Mouse (Mus musculus) neural tube, embryonic 15.5 days (tissue): ENCODE results near the gene Nphs1. TPM values are rescaled to one million over a fixed set of nuclear protein-coding genes. Genes with fewer than 3 reads are reported as not detected.
"Not testable (repeated sequence)": the region's sequence is repeated elsewhere in the genome, so short reads cannot be mapped to it uniquely, and the experiment has no call there.

ENCODE experiments used
- ATAC-seq: fragments of 200-750 bp; cut with Nextera tagmentation; 2 replicates; pipeline ENCODE4 v1.8.0; 2017; ENCODE audit warnings: mild to moderate bottlenecking, moderate TSS enrichment, moderate library complexity; ENCODE audit not compliant: low FRiP score
- H3K27ac ChIP-seq: fragments of 300-500 bp; sonication (generic); replicated peaks from 2 replicates; pipeline ENCODE4 v1.5.1; 2015; ENCODE audit warnings: mild to moderate bottlenecking, inconsistent platforms
- H3K27me3 ChIP-seq: fragments of 300-500 bp; sonication (generic); replicated peaks from 2 replicates; pipeline ENCODE4 v1.6.1; 2015; ENCODE audit warnings: inconsistent platforms
- H3K36me3 ChIP-seq: fragments of 300-500 bp; sonication (generic); 2 replicates; pipeline ENCODE4 v1.6.1; 2015; ENCODE audit warnings: inconsistent platforms
- H3K4me1 ChIP-seq: fragments of 300-500 bp; sonication (generic); 2 replicates; pipeline ENCODE4 v1.6.1; 2015; ENCODE audit warnings: inconsistent platforms
- H3K4me2 ChIP-seq: fragments of 300-500 bp; sonication (generic); 2 replicates; pipeline ENCODE4 v1.6.1; 2015; ENCODE audit warnings: inconsistent platforms, mild to moderate bottlenecking, moderate library complexity
- H3K4me3 ChIP-seq: fragments of 300-500 bp; sonication (generic); replicated peaks from 2 replicates; pipeline ENCODE4 v1.5.1; 2015; ENCODE audit warnings: mild to moderate bottlenecking, inconsistent platforms
- H3K9ac ChIP-seq: fragments of 300-500 bp; sonication (generic); replicated peaks from 2 replicates; pipeline ENCODE4 v1.6.1; 2015; ENCODE audit warnings: mild to moderate bottlenecking, inconsistent platforms
- H3K9me3 ChIP-seq: fragments of 300-500 bp; sonication (generic); replicated peaks from 2 replicates; pipeline ENCODE4 v1.6.1; 2016; ENCODE audit warnings: inconsistent platforms
- WGBS: fragments of 180-500 bp; shearing (Covaris S2); methylation state at CpG from one replicate; pipeline ENCODE4 v1.1.7; 2015; ENCODE audit warnings: mixed read lengths; 5-methylcytosine and 5-hydroxymethylcytosine counted together
- polyA plus RNA-seq: library from polyadenylated mRNA; unstranded; fragments of >200 nt; fragmentation: Nextera tagmentation; extraction: Ambion mirVana; gene quantifications from 2 replicates; pipeline ENCODE4 v1.2.1, GENCODE M21; 2015

The Nphs1 gene
- polyA plus RNA-seq, 1 experiment from 2014 or later: 0.14 TPM

DNA sequence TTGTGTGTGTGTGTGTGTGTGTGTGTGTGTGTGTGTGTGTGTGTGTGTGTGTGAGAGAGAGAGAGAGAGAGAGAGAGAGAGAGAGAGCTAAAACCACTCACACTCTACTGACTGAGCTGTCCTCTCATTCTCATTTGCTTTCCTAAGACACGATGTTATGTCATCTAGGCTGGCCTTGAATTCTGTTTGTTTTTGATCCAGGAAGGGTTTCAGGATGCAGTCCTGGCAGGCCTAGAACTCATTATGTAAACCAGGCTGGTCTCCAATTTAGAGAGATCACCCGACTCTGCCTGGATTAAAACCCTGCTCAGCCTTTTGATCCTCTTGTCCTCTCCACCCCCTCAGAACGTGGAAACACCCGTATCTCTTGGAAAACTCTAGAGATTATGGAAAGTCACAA, 5.9 kb downstream of the Nphs1 start:
- ATAC-seq: no peak
- WGBS: 22% methylated on average over 4 of the region's 4 CpGs

DNA sequence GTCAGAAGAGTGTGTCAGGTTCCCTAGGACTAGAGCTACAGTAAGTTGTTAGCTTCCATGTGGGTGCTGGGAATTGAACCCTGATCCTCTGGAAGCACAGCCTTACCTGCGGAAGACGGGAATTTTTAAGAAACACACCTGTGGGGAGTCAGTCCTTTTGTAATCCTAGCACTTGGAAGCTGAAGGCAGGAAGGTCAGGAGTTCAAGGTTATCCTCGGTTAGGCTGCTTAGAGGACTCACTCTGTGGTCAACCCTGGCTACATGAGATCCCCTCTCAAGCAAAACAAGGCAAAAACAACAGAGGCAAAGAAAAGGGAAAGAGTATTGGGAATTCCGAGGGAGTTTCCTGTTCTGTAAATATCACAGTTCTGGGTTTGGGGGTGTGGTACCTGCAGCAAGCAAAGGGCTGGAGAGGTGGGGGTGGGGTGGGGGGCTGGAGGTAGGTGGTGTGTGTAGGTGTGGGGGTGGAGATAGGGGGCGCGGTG, 6.7 kb downstream of the Nphs1 start:
- H3K4me1 ChIP-seq: peaks cover 3% of the 10 kb centered on the region; the same call in 1 of the 2 replicates
- H3K9ac ChIP-seq: no peak overlapping the region
- no peak overlapping the region for H3K4me2 ChIP-seq
- no peaks in the 10 kb centered on the region for H3K36me3 ChIP-seq
- H3K9me3 ChIP-seq: no peaks in the 10 kb centered on the region
- WGBS: 13% methylated on average over 5 of the region's 6 CpGs
- H3K27ac ChIP-seq: no peak overlapping the region
- peaks cover 80% of the 10 kb centered on the region for H3K27me3 ChIP-seq
- H3K4me3 ChIP-seq: no peak overlapping the region
- ATAC-seq: no peak

More for the DNA sequence above, 5.9 kb downstream of the Nphs1 start:
- no peak overlapping the region for H3K4me3 ChIP-seq
- H3K36me3 ChIP-seq: no peaks in the 10 kb centered on the region
- H3K9me3 ChIP-seq: no peaks in the 10 kb centered on the region
- H3K4me1 ChIP-seq: peaks cover 3% of the 10 kb centered on the region; the same call in 1 of the 2 replicates
- no peak overlapping the region for H3K9ac ChIP-seq
- no peak overlapping the region for H3K4me2 ChIP-seq
- no peak overlapping the region for H3K27ac ChIP-seq
- H3K27me3 ChIP-seq: peaks cover 87% of the 10 kb centered on the region

DNA sequence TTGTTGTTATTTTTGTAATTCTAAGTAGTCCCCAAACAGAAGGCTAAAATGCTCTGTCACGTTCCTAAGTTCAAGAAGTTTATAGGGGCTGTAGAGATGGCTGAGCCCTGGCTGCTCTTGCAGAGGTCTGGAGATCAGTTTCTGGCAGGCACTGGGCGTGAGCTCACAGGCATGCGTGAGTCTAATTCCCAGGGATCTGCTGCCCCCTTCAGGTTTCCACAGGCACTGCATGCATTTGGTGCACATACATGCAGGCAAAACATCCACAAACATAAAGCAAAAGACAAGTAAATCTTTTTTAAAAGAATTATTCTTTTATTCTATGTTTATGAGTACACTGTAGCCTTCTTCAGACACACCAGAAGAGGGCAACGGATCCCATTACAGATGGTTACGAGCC, 14.3 kb downstream of the Nphs1 start:
- H3K4me3 ChIP-seq: no peak overlapping the region
- H3K9me3 ChIP-seq: no peaks in the 10 kb centered on the region
- 44% methylated on average over 5 of the region's 5 CpGs for WGBS
- peaks cover 7% of the 10 kb centered on the region for H3K27me3 ChIP-seq
- no peak overlapping the region for H3K9ac ChIP-seq
- peaks cover 2% of the 10 kb centered on the region for H3K4me1 ChIP-seq
- no peaks in the 10 kb centered on the region for H3K36me3 ChIP-seq
- H3K4me2 ChIP-seq: no peak overlapping the region
- no peak overlapping the region for H3K27ac ChIP-seq
- ATAC-seq: no peak

DNA sequence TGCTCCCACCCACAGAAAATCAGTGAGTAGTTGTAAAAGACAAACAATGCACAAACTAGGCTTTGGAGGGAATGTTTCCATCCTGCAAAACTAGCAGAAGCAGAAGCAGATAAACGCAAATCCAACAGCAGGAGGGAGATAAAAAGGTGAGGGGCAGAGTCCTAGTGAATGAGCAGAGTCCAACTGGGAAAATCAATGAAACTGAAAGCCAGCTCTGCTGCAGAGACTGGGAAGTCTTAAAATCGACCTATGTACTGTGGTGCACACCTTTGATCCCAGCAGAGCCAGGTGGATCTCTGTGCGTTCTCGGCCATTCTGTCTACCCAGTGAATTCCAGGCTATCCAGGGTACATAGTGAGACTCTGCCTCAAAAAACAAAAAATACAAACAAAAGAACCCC, 16.9 kb downstream of the Nphs1 start:
- Histone ChIP-seq H3K9ac (no peak overlapping the region), H3K9me3 (no peaks in the 10 kb centered on the region), H3K27me3 (0 out of 2 replicates have a peak, but pooled peaks cover 4% of the 10 kb centered on the region), H3K27ac (no peak overlapping the region), H3K4me2 (no peak overlapping the region), H3K4me1 (peaks cover 10% of the 10 kb centered on the region), H3K4me3 (no peak overlapping the region), H3K36me3 (no peaks in the 10 kb centered on the region)
- WGBS: 81% methylated on average over 4 of the region's 4 CpGs
- no peak for ATAC-seq

DNA sequence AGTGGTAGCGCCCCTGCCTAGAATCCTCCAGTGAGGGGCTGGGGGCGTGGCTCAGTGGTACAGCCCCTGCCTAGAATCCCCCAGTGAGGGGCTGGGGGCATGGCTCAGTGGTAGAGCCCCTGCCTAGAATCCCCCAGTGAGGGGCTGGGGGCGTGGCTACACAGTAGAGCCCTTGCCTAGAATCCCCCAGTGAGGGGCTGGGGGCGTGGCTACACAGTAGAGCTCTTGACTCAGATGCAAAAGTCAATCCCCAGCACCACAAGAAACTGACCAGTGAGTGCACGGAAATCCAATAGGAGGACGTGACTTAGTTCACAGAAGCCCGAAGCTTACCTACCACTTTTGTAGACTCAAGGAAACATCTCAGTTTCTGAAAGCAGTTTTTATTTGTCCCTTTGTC, 18.0 kb downstream of the Nphs1 start:
- not testable (repeated sequence) for H3K27ac ChIP-seq, H3K4me3 ChIP-seq, H3K9ac ChIP-seq, H3K4me1 ChIP-seq, H3K9me3 ChIP-seq, ATAC-seq, H3K27me3 ChIP-seq, H3K4me2 ChIP-seq, H3K36me3 ChIP-seq
- WGBS: 92% methylated on average over 7 of the region's 7 CpGs

DNA sequence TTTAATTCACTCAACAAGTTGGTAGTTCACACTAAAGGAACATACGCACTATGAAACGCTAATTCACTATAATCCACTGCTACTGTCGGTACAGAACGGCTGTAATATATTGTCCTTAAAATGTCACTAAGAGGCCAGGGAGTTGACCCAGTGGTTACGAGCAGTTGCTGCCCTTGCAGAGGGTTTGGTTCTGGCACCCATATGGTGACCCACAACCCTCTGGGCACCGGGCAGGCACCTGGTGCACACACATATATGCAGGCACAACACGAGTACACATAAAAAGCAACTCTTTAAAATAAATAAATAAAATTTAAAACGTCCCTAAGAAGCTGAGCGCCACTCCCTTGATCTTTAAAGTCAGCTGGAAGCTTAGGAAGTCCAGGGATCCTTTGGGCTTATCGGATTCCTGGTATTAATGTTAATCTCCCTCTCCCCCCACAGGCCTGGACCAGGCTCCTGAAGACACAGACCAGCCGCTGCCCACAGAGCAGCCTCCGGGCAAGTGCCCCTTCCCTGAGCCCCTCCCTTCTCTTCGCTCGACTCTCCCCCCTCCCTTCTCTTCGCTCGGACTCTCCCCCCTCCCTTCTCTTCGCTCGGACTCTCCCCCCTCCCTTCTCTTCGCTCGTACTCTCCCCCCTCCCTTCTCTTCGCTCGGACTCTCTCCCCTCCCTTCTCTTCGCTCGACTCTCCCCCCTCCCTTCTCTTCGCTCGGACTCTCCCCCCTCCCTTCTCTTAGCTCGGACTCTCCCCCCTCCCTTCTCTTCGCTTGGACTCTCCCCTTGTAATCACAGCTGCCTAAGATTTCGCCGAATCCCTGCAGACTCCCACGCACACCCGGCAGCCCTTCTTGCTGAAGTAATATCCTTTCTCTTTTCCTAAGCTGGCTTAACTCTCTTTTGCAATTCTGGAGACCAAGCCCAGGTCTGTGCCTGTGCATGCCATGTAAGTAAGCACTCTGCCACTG, 19.6 kb downstream of the Nphs1 start:
- ATAC-seq: peak; percentile 60; the same call in 1 of the 2 replicates
- Histone ChIP-seq H3K4me3 (peak overlapping the region; percentile 37), H3K36me3 (no peaks in the 10 kb centered on the region), H3K4me2 (peak overlapping the region; percentile 63), H3K9me3 (no peaks in the 10 kb centered on the region), H3K9ac (peak overlapping the region; percentile 14; the same call in 1 of the 2 replicates), H3K4me1 (peaks cover 10% of the 10 kb centered on the region), H3K27ac (no peak overlapping the region), H3K27me3 (peaks cover 7% of the 10 kb centered on the region; the same call in 1 of the 2 replicates)
- 6% methylated on average over 28 of the region's 32 CpGs for WGBS

DNA sequence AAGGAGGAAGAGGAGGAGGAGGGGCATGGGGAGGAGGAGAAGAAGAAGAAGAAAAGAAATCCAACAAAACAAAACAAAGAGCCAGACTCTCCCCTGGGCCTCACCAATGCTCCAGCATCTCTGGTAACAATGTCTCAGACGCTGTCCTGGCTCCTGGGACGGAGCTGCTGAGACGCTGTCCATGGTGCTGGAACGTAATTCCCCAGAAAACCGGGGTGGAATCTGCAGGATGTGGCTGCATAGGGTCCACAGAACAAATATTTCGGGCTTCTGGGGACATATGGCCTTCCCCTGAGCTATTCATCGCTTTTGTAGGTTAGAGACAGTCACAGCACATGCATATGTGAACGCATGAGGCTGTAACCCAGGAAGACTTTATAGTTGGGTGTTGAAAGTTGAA, 26.1 kb downstream of the Nphs1 start:
- ATAC-seq: no peak
- WGBS: 21% methylated on average over 8 of the region's 8 CpGs
- Histone ChIP-seq H3K27ac (no peak overlapping the region), H3K4me1 (no peaks in the 10 kb centered on the region), H3K9ac (no peak overlapping the region), H3K4me3 (no peak overlapping the region), H3K27me3 (peaks cover 3% of the 10 kb centered on the region; the same call in 1 of the 2 replicates), H3K9me3 (no peaks in the 10 kb centered on the region), H3K36me3 (no peaks in the 10 kb centered on the region), H3K4me2 (no peak overlapping the region)

DNA sequence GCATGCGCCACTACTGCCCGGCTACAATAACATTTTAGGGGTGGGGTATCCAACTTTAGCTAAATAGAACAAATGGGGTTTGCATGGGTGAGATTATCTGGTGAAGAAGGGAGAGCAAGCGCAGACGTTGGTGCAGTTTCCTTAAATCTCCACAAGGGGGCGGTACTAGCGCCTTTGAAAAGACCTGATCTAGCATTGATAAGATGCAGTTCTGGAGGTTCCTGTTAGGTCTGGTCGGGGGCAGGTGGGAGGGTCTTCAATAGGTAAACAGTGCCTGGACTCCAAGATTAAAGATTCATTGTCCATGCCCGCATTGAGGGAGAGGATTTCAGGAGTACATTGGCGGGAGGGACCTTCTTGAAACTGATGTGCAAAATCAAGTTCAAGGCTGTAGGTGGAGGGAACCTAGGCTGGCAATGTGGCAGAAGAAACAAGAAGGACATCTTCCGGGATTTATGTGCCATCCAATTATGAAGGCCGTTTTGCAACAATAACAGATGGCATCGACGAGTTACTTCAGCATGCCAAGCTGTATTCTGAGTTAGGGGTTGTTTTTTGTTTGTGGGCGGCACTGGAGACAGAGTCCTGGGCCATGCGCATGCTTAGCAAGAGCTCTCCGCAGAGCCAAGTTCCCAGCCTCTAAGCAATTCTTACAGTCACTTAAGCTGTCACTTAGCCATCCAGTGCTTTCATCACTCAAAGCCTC, 32.3 kb downstream of the Nphs1 start:
- no peaks in the 10 kb centered on the region for H3K36me3 ChIP-seq
- no peaks in the 10 kb centered on the region for H3K4me1 ChIP-seq
- H3K9ac ChIP-seq: no peak overlapping the region
- WGBS: 33% methylated on average over 16 of the region's 16 CpGs
- no peak for ATAC-seq
- H3K4me3 ChIP-seq: no peak overlapping the region
- H3K27ac ChIP-seq: no peak overlapping the region
- H3K9me3 ChIP-seq: no peaks in the 10 kb centered on the region
- no peaks in the 10 kb centered on the region; the same call in 1 of the 2 replicates for H3K27me3 ChIP-seq
- no peak overlapping the region for H3K4me2 ChIP-seq

DNA sequence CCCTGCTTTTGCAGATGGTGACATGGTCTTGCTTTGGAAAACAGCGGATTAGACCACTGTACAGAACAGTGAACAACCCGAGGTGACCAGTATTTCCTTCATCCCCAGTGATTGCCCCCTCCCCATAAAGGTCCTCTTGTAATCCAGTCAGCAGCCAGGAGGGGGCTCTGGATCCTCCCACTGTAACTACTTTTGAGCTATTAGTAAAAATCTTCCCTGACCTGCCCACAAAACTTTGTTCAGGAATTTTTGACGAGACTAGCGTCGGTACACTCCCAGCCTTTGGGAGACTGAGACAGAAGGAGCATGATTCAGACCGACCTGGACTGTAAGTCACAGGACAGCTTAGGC, 32.8 kb downstream of the Nphs1 start:
- no peaks in the 10 kb centered on the region; the same call in 1 of the 2 replicates for H3K27me3 ChIP-seq
- H3K27ac ChIP-seq: no peak overlapping the region
- no peak overlapping the region for H3K9ac ChIP-seq
- no peak overlapping the region for H3K4me3 ChIP-seq
- H3K9me3 ChIP-seq: no peaks in the 10 kb centered on the region
- ATAC-seq: no peak
- H3K4me1 ChIP-seq: no peaks in the 10 kb centered on the region
- no peaks in the 10 kb centered on the region for H3K36me3 ChIP-seq
- no peak overlapping the region for H3K4me2 ChIP-seq
- WGBS: 21% methylated on average over 6 of the region's 6 CpGs

DNA sequence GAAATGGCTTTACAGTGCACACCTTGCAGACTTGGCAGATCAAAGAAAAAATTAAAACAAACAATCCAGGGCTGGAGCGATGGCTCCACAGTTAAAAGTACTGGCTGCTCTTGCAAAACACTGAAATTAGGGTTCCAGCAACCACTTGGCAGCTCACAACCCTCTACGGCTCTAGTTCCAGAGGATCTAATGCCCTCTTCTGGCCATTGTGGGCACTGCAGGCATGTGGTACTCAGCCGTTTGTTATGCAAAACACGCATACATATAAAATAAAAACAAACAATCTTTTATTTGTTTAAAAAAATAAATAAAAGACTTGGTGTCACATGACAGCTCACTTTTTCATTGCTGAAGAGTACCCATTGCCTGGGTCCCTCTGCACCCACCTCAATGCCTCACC, 34.6 kb downstream of the Nphs1 start:
- Histone ChIP-seq H3K9ac (no peak overlapping the region), H3K4me2 (no peak overlapping the region), H3K27me3 (no peaks in the 10 kb centered on the region; the same call in 1 of the 2 replicates), H3K27ac (no peak overlapping the region), H3K4me3 (no peak overlapping the region), H3K4me1 (no peaks in the 10 kb centered on the region), H3K36me3 (no peaks in the 10 kb centered on the region), H3K9me3 (no peaks in the 10 kb centered on the region)
- ATAC-seq: no peak
- WGBS: 15% methylated on average over 4 of the region's 4 CpGs

DNA sequence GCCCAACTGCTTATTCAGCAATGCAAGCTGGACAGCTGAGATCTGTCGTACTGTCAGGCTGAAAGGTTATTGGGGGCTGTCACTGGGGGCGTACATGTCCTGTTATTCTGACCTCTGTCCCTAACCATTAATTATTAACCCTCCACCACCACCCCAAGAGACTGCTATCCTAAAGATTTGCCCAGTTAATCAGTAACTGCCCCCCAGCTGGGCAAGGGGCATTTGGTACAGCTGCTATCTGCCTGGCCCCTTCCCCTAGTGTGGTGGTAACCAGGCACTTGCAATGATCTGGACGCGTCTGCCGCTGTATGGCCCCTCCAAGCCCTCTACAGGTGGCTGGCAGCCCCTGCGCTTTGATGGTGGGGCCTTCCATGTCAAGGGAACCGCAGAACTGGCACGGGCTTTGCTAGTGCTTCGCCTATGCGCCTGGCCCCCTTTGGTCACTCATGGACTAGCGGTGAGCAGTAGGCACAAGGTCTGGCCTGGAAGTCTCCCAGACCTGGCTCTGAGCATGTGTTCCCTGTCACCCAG, 35.4 kb downstream of the Nphs1 start, which contains the start of gene Prodh2:
Gene Prodh2 (plus strand): TSS at position 222 of the 531 bp plus-strand sequence.
- no peaks in the 10 kb centered on the region for H3K4me1 ChIP-seq
- no peak for ATAC-seq
- WGBS: 41% methylated on average over 11 of the region's 11 CpGs

More for the DNA sequence above, 35.4 kb downstream of the Nphs1 start, which contains the start of gene Prodh2:
- Histone ChIP-seq H3K4me3 (no peak within 1 kb of the TSS), H3K27ac (no peak within 1 kb of the TSS), H3K36me3 (no peaks in the 10 kb centered on the region), H3K9me3 (no peaks in the 10 kb centered on the region), H3K4me2 (no peak within 1 kb of the TSS), H3K9ac (no peak within 1 kb of the TSS), H3K27me3 (no peaks in the 10 kb centered on the region; the same call in 1 of the 2 replicates)
